Mouse (Mus musculus) hindbrain, postnatal 0 days (tissue): Measurements from ENCODE around the gene Txlnb. TPM values are rescaled to one million over a fixed set of nuclear protein-coding genes. Genes with fewer than 3 reads are reported as not detected.
"Not testable (repeated sequence)": the region's sequence is repeated elsewhere in the genome, so short reads cannot be mapped to it uniquely, and the experiment has no call there.

Source experiments
- ATAC-seq: fragments of 200-750 bp; cut with Nextera tagmentation; 2 replicates; pipeline ENCODE4 v1.8.0; 2017; ENCODE audit warnings: mild to moderate bottlenecking, moderate TSS enrichment, moderate library complexity
- DNase-seq: peaks from one replicate; pipeline ENCODE4 v3.0.0-alpha.2; 2015; ENCODE audit warnings: low spot score
- H3K27ac ChIP-seq: fragments of 300-500 bp; sonication (generic); 2 replicates; pipeline ENCODE4 v1.5.1; 2014; ENCODE audit warnings: mild to moderate bottlenecking
- H3K27me3 ChIP-seq: fragments of 300-500 bp; sonication (generic); 2 replicates; pipeline ENCODE4 v1.6.1; 2014; ENCODE audit warnings: low read length, mixed read lengths; ENCODE audit not compliant: insufficient read depth
- H3K36me3 ChIP-seq: fragments of 300-500 bp; sonication (generic); 2 replicates; pipeline ENCODE4 v1.6.1; 2014; ENCODE audit warnings: low read length, mixed read lengths; ENCODE audit not compliant: insufficient read depth
- H3K4me1 ChIP-seq: fragments of 300-500 bp; sonication (generic); 2 replicates; pipeline ENCODE4 v1.6.1; 2014; ENCODE audit warnings: antibody characterized with exemption, low read length, mixed read lengths; ENCODE audit not compliant: insufficient read depth
- H3K4me2 ChIP-seq: fragments of 300-500 bp; sonication (generic); 2 replicates; pipeline ENCODE4 v1.6.1; 2014; ENCODE audit warnings: low read depth, mild to moderate bottlenecking, low read length, moderate library complexity, mixed read lengths
- H3K4me3 ChIP-seq: fragments of 300-500 bp; sonication (generic); 2 replicates; pipeline ENCODE4 v1.5.1; 2014; ENCODE audit warnings: low read length
- H3K9ac ChIP-seq: fragments of 300-500 bp; sonication (generic); replicated peaks from 2 replicates; pipeline ENCODE4 v1.6.1; 2014; ENCODE audit warnings: mild to moderate bottlenecking, low read length, moderate library complexity, mixed read lengths
- H3K9me3 ChIP-seq: fragments of 300-500 bp; sonication (generic); 2 replicates; pipeline ENCODE4 v1.6.1; 2016; ENCODE audit warnings: low read length, mixed read lengths
- CTCF ChIP-seq: IDR thresholded peaks from 2 replicates; pipeline ENCODE4 v1.5.1; 2016; ENCODE audit warnings: antibody characterized with exemption, control low read depth, low read depth
- WGBS: fragments of 180-500 bp; shearing (Covaris S2); extraction: QIAGEN DNeasy Blood & Tissue Kit; methylation state at CpG from one replicate; pipeline ENCODE4 v1.1.7; 2014; 5-methylcytosine and 5-hydroxymethylcytosine counted together
- polyA plus RNA-seq: library from polyadenylated mRNA; unstranded; fragments of >200 nt; fragmentation: Nextera tagmentation; extraction: Ambion mirVana; gene quantifications from 2 replicates; pipeline ENCODE4 v1.2.1, GENCODE M21; 2015
- total RNA-seq: library from RNA; depleted of rRNA; stranded (reverse); fragments of >200 nt; gene quantifications from 2 replicates; pipeline ENCODE4 v1.2.3, GENCODE M21; 2014

Txlnb gene
- total and polyA plus RNA-seq, 2 experiments from 2014 or later, result 0.85 to 0.99 TPM

DNA sequence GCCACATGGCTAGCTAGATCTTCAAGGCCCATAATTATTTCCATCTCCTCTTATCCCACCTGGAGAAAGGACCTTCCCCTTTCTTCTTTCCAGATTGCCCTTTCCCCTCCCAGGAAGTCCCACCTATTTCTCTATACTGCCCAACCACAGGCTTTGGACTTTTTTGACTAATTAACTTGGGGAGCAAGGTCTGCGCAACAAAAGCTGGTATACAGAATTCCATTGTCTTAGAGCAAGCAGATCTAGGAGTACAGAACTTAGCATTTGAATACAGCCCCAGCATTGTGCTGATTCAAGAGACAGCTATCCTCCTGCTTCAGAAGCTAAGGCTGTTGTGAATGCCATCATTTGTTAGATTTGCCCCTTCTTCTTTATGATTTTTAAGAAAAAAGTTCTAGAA lies 12.5 kb downstream of the Txlnb start:
- Histone ChIP-seq H3K36me3 (no peaks in the 10 kb centered on the region), H3K4me1 (no peaks in the 10 kb centered on the region), H3K27me3 (no peaks in the 10 kb centered on the region), H3K4me2 (no peak overlapping the region), H3K4me3 (no peak overlapping the region), H3K9ac (no peak overlapping the region), H3K27ac (no peak overlapping the region), H3K9me3 (no peaks in the 10 kb centered on the region)
- ATAC-seq, result no peak
- DNase-seq, result no peak
- WGBS, result 93% methylated on average over 1 of the region's 1 CpGs
- no peak for TF ChIP-seq CTCF

- no peak for TF ChIP-seq CTCF
- no peak overlapping the region for H3K4me2 ChIP-seq
- no peak overlapping the region for H3K4me3 ChIP-seq
- no peaks in the 10 kb centered on the region for H3K36me3 ChIP-seq
- H3K27me3 ChIP-seq, result no peaks in the 10 kb centered on the region
- no peak for ATAC-seq
- H3K9ac ChIP-seq, result no peak overlapping the region
- 83% methylated on average over 11 of the region's 11 CpGs for WGBS
- no peak overlapping the region for H3K27ac ChIP-seq
- H3K9me3 ChIP-seq, result no peaks in the 10 kb centered on the region
- DNase-seq, result no peak
- H3K4me1 ChIP-seq, result no peaks in the 10 kb centered on the region
Observed at GRCm38 (mm10) chr10:17815052-17815451, 19.0 kb downstream of the Txlnb start.

GRCm38 (mm10) chr10:17820422-17820821 lies 24.4 kb downstream of the Txlnb start:
- 92% methylated on average over 7 of the region's 7 CpGs for WGBS
- not testable (repeated sequence) for ATAC-seq

GRCm38 (mm10) chr10:17827391-17827790 lies 31.4 kb downstream of the Txlnb start:
- DNase-seq (peak; percentile 67), ATAC-seq (peak; percentile 55; the same call in 1 of the 2 replicates)
- Histone ChIP-seq H3K36me3 (no peaks in the 10 kb centered on the region), H3K4me2 (peak overlapping the region; percentile 51), H3K27me3 (no peaks in the 10 kb centered on the region), H3K4me1 (0 out of 2 replicates have a peak, but pooled peaks cover 3% of the 10 kb centered on the region), H3K4me3 (peak overlapping the region; percentile 22), H3K9me3 (no peaks in the 10 kb centered on the region), H3K27ac (peak overlapping the region; percentile 49), H3K9ac (0 out of 2 replicates have a peak overlapping the region, but pooled peaks have one; percentile 19)
- TF ChIP-seq CTCF, result no peak
- 2% methylated on average over 12 of the region's 12 CpGs for WGBS

More at GRCm38 (mm10) chr10:17820422-17820821, 24.4 kb downstream of the Txlnb start:
- not testable (repeated sequence) for H3K9me3 ChIP-seq, H3K4me3 ChIP-seq, H3K36me3 ChIP-seq, H3K4me2 ChIP-seq, H3K9ac ChIP-seq, H3K4me1 ChIP-seq, H3K27ac ChIP-seq, DNase-seq, H3K27me3 ChIP-seq

DNA sequence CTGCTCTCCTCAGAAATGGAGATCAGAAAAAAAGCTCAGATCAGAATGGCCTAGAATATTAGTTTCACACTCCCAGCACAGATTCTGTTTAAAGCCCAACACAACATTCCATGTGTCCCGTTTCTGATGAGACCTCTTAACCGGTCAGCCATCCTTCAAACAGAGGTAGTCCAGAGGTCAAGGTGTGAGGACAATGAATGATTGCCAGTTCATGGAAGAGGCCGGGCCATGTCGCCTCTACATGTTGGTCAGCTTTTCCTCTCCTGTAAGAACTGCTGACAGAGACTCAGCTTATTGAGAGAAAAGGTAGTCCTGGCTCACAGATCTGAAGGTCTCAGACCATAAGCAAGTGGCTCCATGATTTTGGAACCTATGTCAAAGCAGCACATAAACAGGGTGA lies 33.2 kb downstream of the Txlnb start:
- 81% methylated on average over 4 of the region's 4 CpGs for WGBS
- TF ChIP-seq CTCF, result no peak
- no peak overlapping the region for H3K9ac ChIP-seq

GRCm38 (mm10) chr10:17831041-17831440 lies 35.0 kb downstream of the Txlnb start:
- no peaks in the 10 kb centered on the region for H3K36me3 ChIP-seq
- DNase-seq, result no peak
- no peak for ATAC-seq
- H3K9me3 ChIP-seq, result no peaks in the 10 kb centered on the region
- H3K4me3 ChIP-seq, result no peak overlapping the region
- H3K9ac ChIP-seq, result no peak overlapping the region
- H3K4me1 ChIP-seq, result 0 out of 2 replicates have a peak, but pooled peaks cover 3% of the 10 kb centered on the region
- TF ChIP-seq CTCF, result no peak
- H3K4me2 ChIP-seq, result no peak overlapping the region
- H3K27me3 ChIP-seq, result no peaks in the 10 kb centered on the region
- H3K27ac ChIP-seq, result no peak overlapping the region
- whole genome bisulfite sequencing, result 23% methylated on average over 3 of the region's 3 CpGs

More for the DNA sequence above, 33.2 kb downstream of the Txlnb start:
- 0 out of 2 replicates have a peak, but pooled peaks cover 3% of the 10 kb centered on the region for H3K4me1 ChIP-seq
- no peak for ATAC-seq
- no peak overlapping the region for H3K4me2 ChIP-seq
- no peaks in the 10 kb centered on the region for H3K36me3 ChIP-seq
- H3K27ac ChIP-seq, result no peak overlapping the region
- no peak overlapping the region for H3K4me3 ChIP-seq
- no peaks in the 10 kb centered on the region for H3K27me3 ChIP-seq
- no peaks in the 10 kb centered on the region for H3K9me3 ChIP-seq
- no peak for DNase-seq

GRCm38 (mm10) chr10:17835031-17835430 lies 39.0 kb downstream of the Txlnb start:
- Histone ChIP-seq H3K27ac (no peak overlapping the region), H3K9ac (no peak overlapping the region), H3K4me2 (no peak overlapping the region), H3K4me3 (no peak overlapping the region), H3K9me3 (no peaks in the 10 kb centered on the region), H3K27me3 (no peaks in the 10 kb centered on the region), H3K4me1 (no peaks in the 10 kb centered on the region), H3K36me3 (no peaks in the 10 kb centered on the region)
- no peak for TF ChIP-seq CTCF
- DNase-seq (no peak), ATAC-seq (no peak)
- 89% methylated on average over 6 of the region's 6 CpGs for WGBS
